Mouse (Mus musculus): ENCODE data around the gene Cops2.

The Cops2 gene

GRCm38 (mm10) chr2:125858521-125859280 lies at the start of gene Cops2, which contains the start of gene Galk2:
Cops2 (minus strand) TSS chr2:125859139.
Galk2 (plus strand) TSS chr2:125859109.
- DNase-seq (ENCODE audit: low spot score in 2 of 2) = peak; percentile 87 to 90

GRCm38 (mm10) chr2:125907580-125908255 lies 48.8 kb upstream of the Cops2 start:
- no peak for DNase-seq (ENCODE audit: low spot score in 2 of 2)

GRCm38 (mm10) chr2:125906407-125907066 lies 47.6 kb upstream of the Cops2 start:
- no peak for DNase-seq (ENCODE audit: low spot score in 2 of 2)

- DNase-seq (ENCODE audit: low spot score in 2 of 2) = no peak
Observed at GRCm38 (mm10) chr2:125901426-125901825, 42.5 kb upstream of the Cops2 start.

GRCm38 (mm10) chr2:125900797-125901410 lies 42.0 kb upstream of the Cops2 start:
- DNase-seq (ENCODE audit: low spot score in 2 of 2) = no peak

- no peak for DNase-seq (ENCODE audit: low spot score in 2 of 2)
Observed at GRCm38 (mm10) chr2:125896355-125896754, 37.4 kb upstream of the Cops2 start.

GRCm38 (mm10) chr2:125895099-125895498 lies 36.2 kb upstream of the Cops2 start:
- no peak for DNase-seq (ENCODE audit: low spot score in 2 of 2)

- no peak for DNase-seq (ENCODE audit: low spot score in 2 of 2)
Observed at GRCm38 (mm10) chr2:125893096-125893495, 34.2 kb upstream of the Cops2 start.

GRCm38 (mm10) chr2:125885891-125886576 lies 27.1 kb upstream of the Cops2 start:
- DNase-seq (ENCODE audit: low spot score in 2 of 2) = no peak

- DNase-seq (ENCODE audit: low spot score in 2 of 2) = no peak
Observed at GRCm38 (mm10) chr2:125870159-125870558, 11.2 kb upstream of the Cops2 start.

- no peak for DNase-seq (ENCODE audit: low spot score in 2 of 2)
Observed at GRCm38 (mm10) chr2:125868301-125868700, 9.4 kb upstream of the Cops2 start.

- DNase-seq (ENCODE audit: low spot score in 2 of 2) = peak; percentile 50 to 62
Observed at GRCm38 (mm10) chr2:125866058-125866740, 7.3 kb upstream of the Cops2 start.

GRCm38 (mm10) chr2:125865585-125865984 lies 6.6 kb upstream of the Cops2 start:
- no peak for DNase-seq (ENCODE audit: low spot score in 2 of 2)

GRCm38 (mm10) chr2:125864551-125864950 lies 5.6 kb upstream of the Cops2 start:
- DNase-seq (ENCODE audit: low spot score in 2 of 2) = no peak

- DNase-seq (ENCODE audit: low spot score in 2 of 2) = no peak
Observed at GRCm38 (mm10) chr2:125863799-125864198, 4.9 kb upstream of the Cops2 start.

- no peak for DNase-seq (ENCODE audit: low spot score in 2 of 2)
Observed at GRCm38 (mm10) chr2:125857707-125858106, 1.2 kb downstream of the Cops2 start.

- no peak for DNase-seq (ENCODE audit: low spot score in 2 of 2)
Observed at GRCm38 (mm10) chr2:125851237-125851636, 7.7 kb downstream of the Cops2 start.

GRCm38 (mm10) chr2:125838708-125839284 lies 20.1 kb downstream of the Cops2 start:
- DNase-seq (ENCODE audit: low spot score in 2 of 2) = no peak

GRCm38 (mm10) chr2:125838091-125838490 lies 20.8 kb downstream of the Cops2 start:
- no peak for DNase-seq (ENCODE audit: low spot score in 2 of 2)

GRCm38 (mm10) chr2:125829924-125830323 lies 29.0 kb downstream of the Cops2 start:
- DNase-seq (ENCODE audit: low spot score in 2 of 2) = no peak

- no peak for DNase-seq (ENCODE audit: low spot score in 2 of 2)
Observed at GRCm38 (mm10) chr2:125827898-125828297, 31.0 kb downstream of the Cops2 start.

All from thymus, postnatal 10 days (tissue).